Mouse (Mus musculus): ENCODE results near the gene Stx11.

The Stx11 gene

GRCm38 (mm10) chr10:12911981-12912530 lies 52.0 kb downstream of the Stx11 start:
- DNase-seq = peak; percentile 62

- no peak for DNase-seq
Measured at GRCm38 (mm10) chr10:12911451-12911850, 52.6 kb downstream of the Stx11 start.

GRCm38 (mm10) chr10:12909891-12910290 lies 54.2 kb downstream of the Stx11 start:
- no peak for DNase-seq

GRCm38 (mm10) chr10:12909179-12909578 lies 54.9 kb downstream of the Stx11 start:
- DNase-seq = no peak

GRCm38 (mm10) chr10:12904140-12904528 lies 60.0 kb downstream of the Stx11 start:
- no peak for DNase-seq

GRCm38 (mm10) chr10:12903440-12904139 lies 60.5 kb downstream of the Stx11 start:
- DNase-seq = no peak

- no peak for DNase-seq
Measured at GRCm38 (mm10) chr10:12899901-12900300, 64.2 kb downstream of the Stx11 start.

- DNase-seq = no peak
Measured at GRCm38 (mm10) chr10:12893339-12893738, 70.8 kb downstream of the Stx11 start.

GRCm38 (mm10) chr10:12888373-12888772 lies 75.7 kb downstream of the Stx11 start:
- peak; percentile 67 for DNase-seq

Data from lung, postnatal 36 days (tissue).